Comparison of ENCODE assay signal across 9 mouse cellular contexts in genomic region chr5:120467026-120467425, GRCm38 (mm10). TPM values are rescaled to one million over a fixed set of nuclear protein-coding genes. Genes with fewer than 3 reads are reported as not detected.
A peak's percentile ranks its signal among the peaks of the same experiment; 100 is the strongest.
DNase-seq lines count a peak whose midpoint lies in the region; ATAC-seq and TF ChIP-seq lines count a peak whose summit lies in the region.
"Had no signal": no experiment of that assay in that cellular context is flagged by ENCODE, and none has a peak within 500 bp of the region (broad histone marks: within the 10 kb centered on the region; RNA-seq: fewer than 3 reads in every experiment).

No protein-coding gene starts in this region.

- no peak for TF ChIP-seq POLR2A in thymus, adult 2 months (IDR thresholded peaks at IDR 0.05; ENCODE audit: control insufficient read depth, extremely low read depth, insufficient read depth, low read length, poor library complexity)

- WGBS in heart, embryonic 15.5 days, result 16% methylated on average over 4 of the region's 4 CpGs
- 23% methylated on average over 4 of the region's 4 CpGs for WGBS in neural tube, embryonic 14.5 days
- 76% methylated on average over 4 of the region's 4 CpGs for WGBS in thymus, adult 2 months

- no peak for TF ChIP-seq CTCF in thymus, adult 2 months (IDR thresholded peaks at IDR 0.05; ENCODE audit: borderline replicate concordance, control insufficient read depth, extremely low read depth, insufficient read depth, low read length, poor library complexity)

- 0 out of 2 replicates have a peak, but pooled peaks have one; percentile 24 for ATAC-seq in heart, embryonic 15.5 days (replicated peaks; ENCODE audit: insufficient number of reproducible peaks, insufficient read depth, low FRiP score, low read depth)
- ATAC-seq in neural tube, embryonic 14.5 days (ENCODE audit: low read depth), result no peak

- H3K27me3 ChIP-seq in heart, embryonic 15.5 days, result peaks cover 20% of the 10 kb centered on the region
- no peaks in the 10 kb centered on the region for H3K27me3 ChIP-seq in neural tube, embryonic 14.5 days (ENCODE audit: control insufficient read depth, insufficient read depth, low read length)
- no peaks in the 10 kb centered on the region for H3K27me3 ChIP-seq in thymus, adult 2 months (ENCODE audit: control insufficient read depth, insufficient read depth, low read length)

- H3K4me3 ChIP-seq in heart, embryonic 15.5 days, result peak overlapping the region; percentile 47
- peak overlapping the region; percentile 11; the same call in 1 of the 2 replicates for H3K4me3 ChIP-seq in neural tube, embryonic 14.5 days (ENCODE audit: low read depth, low read length)
- no peak overlapping the region for H3K4me3 ChIP-seq in thymus, adult 2 months (ENCODE audit: control insufficient read depth, insufficient read depth, low read length)

- DNase-seq in 416B (ENCODE audit: low read depth), result peak; percentile 80
- DNase-seq in adrenal gland, postnatal 25 days, result peak; percentile 56
- peak; percentile 62 for DNase-seq in kidney, postnatal 14 days
- DNase-seq in T-cell, adult 2 months (ENCODE audit: low spot score), result no peak
- no peak for DNase-seq in right cerebral cortex, postnatal 36 days (ENCODE audit: low spot score in 2 of 2)
- no peak for DNase-seq in thymus, adult 2 months

- H3K27ac ChIP-seq in heart, embryonic 15.5 days, result peak overlapping the region; percentile 78
- H3K27ac ChIP-seq in neural tube, embryonic 14.5 days (ENCODE audit: low read depth, low read length), result no peak overlapping the region
- H3K27ac ChIP-seq in thymus, adult 2 months (ENCODE audit: control insufficient read depth, insufficient read depth, low read length), result no peak overlapping the region
- H3K27ac ChIP-seq: liver, embryonic 14.5 days had no signal

- H3K9ac ChIP-seq in heart, embryonic 15.5 days, result peak overlapping the region; percentile 31
- no peak overlapping the region for H3K9ac ChIP-seq in neural tube, embryonic 14.5 days (replicated peaks; ENCODE audit: low read depth, low read length)
- H3K9ac ChIP-seq: liver, embryonic 14.5 days had no signal

- H3K4me1 ChIP-seq in heart, embryonic 15.5 days (replicated peaks), result peaks cover 15% of the 10 kb centered on the region
- H3K4me1 ChIP-seq in neural tube, embryonic 14.5 days (ENCODE audit: control insufficient read depth, insufficient read depth, low read length), result no peaks in the 10 kb centered on the region
- H3K4me1 ChIP-seq in thymus, adult 2 months (replicated peaks; ENCODE audit: control insufficient read depth, insufficient read depth, low read length), result no peaks in the 10 kb centered on the region

- H3K9me3 ChIP-seq in heart, embryonic 15.5 days (replicated peaks), result no peaks in the 10 kb centered on the region
- no peaks in the 10 kb centered on the region for H3K9me3 ChIP-seq in neural tube, embryonic 14.5 days (ENCODE audit: control insufficient read depth, low read length)

- peak overlapping the region; percentile 61 for H3K4me2 ChIP-seq in heart, embryonic 15.5 days
- H3K4me2 ChIP-seq in neural tube, embryonic 14.5 days (ENCODE audit: low read depth, low read length), result peak overlapping the region; percentile 29; the same call in 1 of the 2 replicates

- no peaks in the 10 kb centered on the region for H3K36me3 ChIP-seq in heart, embryonic 15.5 days
- H3K36me3 ChIP-seq in neural tube, embryonic 14.5 days (ENCODE audit: control insufficient read depth, insufficient read depth, low read length), result no peaks in the 10 kb centered on the region
- no peaks in the 10 kb centered on the region for H3K36me3 ChIP-seq in thymus, adult 2 months (ENCODE audit: control insufficient read depth, insufficient read depth, low read length)

RNA-seq across cellular contexts. Expression of gene Sdsl, which starts 5.6 kb away (rescaled TPM):
- total RNA-seq in adrenal gland, postnatal 25 days (2021), result 65.0 and 99.0 TPM in 2 replicates
- polyA plus RNA-seq in heart, embryonic 15.5 days (2015; fragmentation: Nextera tagmentation; extraction: Ambion mirVana), result 14.3 and 15.8 TPM in 2 replicates
- polyA plus RNA-seq in neural tube, embryonic 14.5 days (2014; fragmentation: Nextera tagmentation; extraction: Ambion mirVana), result 5.8 and 8.3 TPM in 2 replicates
- 1.8 and 2.5 TPM in 2 replicates for polyA plus RNA-seq in thymus, adult 2 months (2012; rRNA removed)

RNA-seq across cellular contexts. Expression of gene Sds, which starts 9.3 kb away (rescaled TPM):
- 2.9 TPM in 1 of 2 replicates, not detected in the other for total RNA-seq in adrenal gland, postnatal 25 days (2021)
- 0.33 TPM in 1 of 2 replicates, not detected in the other for polyA plus RNA-seq in heart, embryonic 15.5 days (2015; fragmentation: Nextera tagmentation; extraction: Ambion mirVana)
- polyA plus RNA-seq in neural tube, embryonic 14.5 days (2014; fragmentation: Nextera tagmentation; extraction: Ambion mirVana), result 0.29 TPM in 1 of 2 replicates, not detected in the other
- polyA plus RNA-seq in thymus, adult 2 months (2012; rRNA removed), result 0.65 and 0.75 TPM in 2 replicates

RNA-seq across cellular contexts. Expression of gene Lhx5, which starts 35.5 kb away (rescaled TPM):
- total RNA-seq in adrenal gland, postnatal 25 days (2021), result not detected in 2 replicates
- polyA plus RNA-seq in heart, embryonic 15.5 days (2015; fragmentation: Nextera tagmentation; extraction: Ambion mirVana), result not detected in 2 replicates
- 27.6 and 28.1 TPM in 2 replicates for polyA plus RNA-seq in neural tube, embryonic 14.5 days (2014; fragmentation: Nextera tagmentation; extraction: Ambion mirVana)
- 0.03 and 0.23 TPM in 2 replicates for polyA plus RNA-seq in thymus, adult 2 months (2012; rRNA removed)
- polyA plus RNA-seq: liver, embryonic 14.5 days had no signal

RNA-seq across cellular contexts. Expression of gene Plbd2, which starts 36.4 kb away (rescaled TPM):
- 76.4 and 93.3 TPM in 2 replicates for total RNA-seq in adrenal gland, postnatal 25 days (2021)
- 40.8 and 49.6 TPM in 2 replicates for polyA plus RNA-seq in heart, embryonic 15.5 days (2015; fragmentation: Nextera tagmentation; extraction: Ambion mirVana)
- polyA plus RNA-seq in neural tube, embryonic 14.5 days (2014; fragmentation: Nextera tagmentation; extraction: Ambion mirVana), result 30.8 and 30.9 TPM in 2 replicates
- 31.5 and 32.4 TPM in 2 replicates for polyA plus RNA-seq in thymus, adult 2 months (2012; rRNA removed)

RNA-seq across cellular contexts. Expression of gene Slc8b1, which starts 43.9 kb away (rescaled TPM):
- total RNA-seq in adrenal gland, postnatal 25 days (2021), result 34.5 and 55.3 TPM in 2 replicates
- 2.7 and 5.0 TPM in 2 replicates for polyA plus RNA-seq in heart, embryonic 15.5 days (2015; fragmentation: Nextera tagmentation; extraction: Ambion mirVana)
- 0.95 and 2.1 TPM in 2 replicates for polyA plus RNA-seq in neural tube, embryonic 14.5 days (2014; fragmentation: Nextera tagmentation; extraction: Ambion mirVana)
- polyA plus RNA-seq in thymus, adult 2 months (2012; rRNA removed), result 21.9 and 29.1 TPM in 2 replicates

Comparison
In these comparisons a context has a peak if more than half of its experiments do, and no peak if none do; other contexts are left out.
1. DNase-seq: peak in 416B (single experiment), adrenal gland, postnatal 25 days (single experiment) and kidney, postnatal 14 days (single experiment); none in T-cell, adult 2 months (single experiment), right cerebral cortex, postnatal 36 days (0 of 2) and thymus, adult 2 months (single experiment).
2. RNA of gene Lhx5, which starts 35.5 kb away (polyA plus RNA-seq): 27.6 to 28.1 TPM in neural tube, embryonic 14.5 days; 0.03 to 0.23 TPM in thymus, adult 2 months and not detected in heart, embryonic 15.5 days; every median in the first group is over 10 times any median in the second.